Mouse (Mus musculus) limb, embryonic 14.5 days (tissue): ENCODE data around the gene Ppp1r15a. TPM values are rescaled to one million over a fixed set of nuclear protein-coding genes. Genes with fewer than 3 reads are reported as not detected.
"Not testable (repeated sequence)": the region's sequence is repeated elsewhere in the genome, so short reads cannot be mapped to it uniquely, and the experiment has no call there.

Experiments used
- ATAC-seq: fragments of 200-750 bp; cut with Nextera tagmentation; 2 replicates; pipeline ENCODE4 v1.8.0; 2017; ENCODE audit warnings: low read depth, moderate number of reproducible peaks, moderate TSS enrichment; ENCODE audit not compliant: low FRiP score
- DNase-seq: peaks from one replicate; pipeline ENCODE4 v3.0.0-alpha.2; 2015; ENCODE audit warnings: low spot score
- H3K27ac ChIP-seq: fragments of 300-500 bp; sonication (generic); replicated peaks from 2 replicates; pipeline ENCODE4 v1.5.1; 2014; ENCODE audit warnings: low read depth, mild to moderate bottlenecking, low read length, moderate library complexity, mixed read lengths
- H3K27me3 ChIP-seq: fragments of 300-500 bp; sonication (generic); 2 replicates; pipeline ENCODE4 v1.6.1; 2014; ENCODE audit warnings: low read length, mixed read lengths; ENCODE audit not compliant: control insufficient read depth, insufficient read depth
- H3K36me3 ChIP-seq: fragments of 300-500 bp; sonication (generic); 2 replicates; pipeline ENCODE4 v1.6.1; 2014; ENCODE audit warnings: mild to moderate bottlenecking, low read length, moderate library complexity, mixed read lengths; ENCODE audit not compliant: control insufficient read depth, insufficient read depth
- H3K4me1 ChIP-seq: fragments of 300-500 bp; sonication (generic); 2 replicates; pipeline ENCODE4 v1.6.1; 2014; ENCODE audit warnings: antibody characterized with exemption, low read length, mixed read lengths; ENCODE audit not compliant: control insufficient read depth, insufficient read depth
- H3K4me2 ChIP-seq: fragments of 300-500 bp; sonication (generic); replicated peaks from 2 replicates; pipeline ENCODE4 v1.6.1; 2014; ENCODE audit warnings: low read depth, mild to moderate bottlenecking, low read length, moderate library complexity; ENCODE audit not compliant: severe bottlenecking
- H3K4me3 ChIP-seq: fragments of 300-500 bp; sonication (generic); replicated peaks from 2 replicates; pipeline ENCODE4 v1.5.1; 2014; ENCODE audit warnings: low read length
- H3K9ac ChIP-seq: fragments of 300-500 bp; sonication (generic); 2 replicates; pipeline ENCODE4 v1.6.1; 2014; ENCODE audit warnings: mild to moderate bottlenecking, low read depth, low read length, moderate library complexity; ENCODE audit not compliant: severe bottlenecking
- H3K9me3 ChIP-seq: fragments of 300-500 bp; sonication (generic); 2 replicates; pipeline ENCODE4 v1.6.1; 2016; ENCODE audit warnings: low read length; ENCODE audit not compliant: control insufficient read depth
- POLR2A ChIP-seq: fragments of 200-500 bp; IDR thresholded peaks from 2 replicates; pipeline ENCODE4 v1.8.0; 2012; ENCODE audit warnings: inconsistent platforms, mild to moderate bottlenecking, moderate library complexity, borderline replicate concordance; ENCODE audit not compliant: insufficient read depth, insufficient read length; ENCODE audit errors: extremely low read depth
- WGBS: fragments of 180-500 bp; shearing (Covaris S2); extraction: QIAGEN DNeasy Blood & Tissue Kit; methylation state at CpG from one replicate; pipeline ENCODE4 v1.1.7; 2014; 5-methylcytosine and 5-hydroxymethylcytosine counted together
- polyA plus RNA-seq, 2 experiments: library from polyadenylated mRNA; depleted of rRNA in 1 of 2; stranded (reverse) in 1 of 2; unstranded in 1 of 2; fragments of >200 nt; fragmentation: Nextera tagmentation in 1 of 2; extraction: Ambion mirVana in 1 of 2; gene quantifications; 2 replicates each; pipeline versions ENCODE4 v1.2.1 to v1.2.3; 2012 to 2014

Ppp1r15a gene
- polyA plus RNA-seq, 2 experiments: 22.1 to 27.5 TPM

- Histone ChIP-seq H3K36me3 (0 out of 2 replicates have a peak, but pooled peaks cover 3% of the 10 kb centered on the region), H3K9me3 (no peaks in the 10 kb centered on the region), H3K27me3 (no peaks in the 10 kb centered on the region), H3K9ac (no peak overlapping the region), H3K4me3 (no peak overlapping the region), H3K4me1 (no peaks in the 10 kb centered on the region), H3K4me2 (no peak overlapping the region), H3K27ac (no peak overlapping the region)
- WGBS: 86% methylated on average over 1 of the region's 1 CpGs
- DNase-seq: no peak
- no peak for ATAC-seq
- TF ChIP-seq POLR2A: no peak
Observed at GRCm38 (mm10) chr7:45482166-45482565, 43.9 kb downstream of the Ppp1r15a start.

GRCm38 (mm10) chr7:45481374-45481927, 44.6 kb downstream of the Ppp1r15a start, which contains the start of gene Tulp2:
Tulp2 (plus strand) TSS chr7:45481877.
- Histone ChIP-seq H3K27ac (no peak within 1 kb of the TSS), H3K36me3 (0 out of 2 replicates have a peak, but pooled peaks cover 3% of the 10 kb centered on the region), H3K4me3 (no peak within 1 kb of the TSS), H3K27me3 (no peaks in the 10 kb centered on the region), H3K9me3 (no peaks in the 10 kb centered on the region), H3K4me2 (no peak within 1 kb of the TSS), H3K4me1 (no peaks in the 10 kb centered on the region), H3K9ac (no peak within 1 kb of the TSS)
- no peak for TF ChIP-seq POLR2A
- peak; percentile 66 for DNase-seq
- ATAC-seq: peak; percentile 84
- 46% methylated on average over 15 of the region's 15 CpGs for WGBS

GRCm38 (mm10) chr7:45480310-45480709, 45.8 kb downstream of the Ppp1r15a start:
- H3K27me3 ChIP-seq, H3K4me1 ChIP-seq, H3K36me3 ChIP-seq, H3K9me3 ChIP-seq, DNase-seq, H3K27ac ChIP-seq, H3K4me2 ChIP-seq, H3K9ac ChIP-seq, ATAC-seq, H3K4me3 ChIP-seq: not testable (repeated sequence)
- 79% methylated on average over 3 of the region's 4 CpGs for WGBS

GRCm38 (mm10) chr7:45478774-45479173, 47.3 kb downstream of the Ppp1r15a start:
- DNase-seq (no peak), ATAC-seq (no peak)
- H3K9ac ChIP-seq: no peak overlapping the region
- no peaks in the 10 kb centered on the region for H3K9me3 ChIP-seq
- no peak overlapping the region for H3K27ac ChIP-seq
- H3K27me3 ChIP-seq: no peaks in the 10 kb centered on the region
- H3K4me2 ChIP-seq: no peak overlapping the region
- 0 out of 2 replicates have a peak, but pooled peaks cover 3% of the 10 kb centered on the region for H3K36me3 ChIP-seq
- H3K4me1 ChIP-seq: no peaks in the 10 kb centered on the region
- WGBS: 93% methylated on average over 7 of the region's 7 CpGs
- TF ChIP-seq POLR2A: no peak
- H3K4me3 ChIP-seq: no peak overlapping the region

GRCm38 (mm10) chr7:45477003-45477402, 49.1 kb downstream of the Ppp1r15a start:
- no peak overlapping the region for H3K9ac ChIP-seq
- DNase-seq (peak; percentile 78), ATAC-seq (peak; percentile 61)
- no peak for TF ChIP-seq POLR2A
- no peak overlapping the region for H3K4me3 ChIP-seq
- H3K27me3 ChIP-seq: no peaks in the 10 kb centered on the region
- H3K27ac ChIP-seq: no peak overlapping the region
- WGBS: 8% methylated on average over 3 of the region's 3 CpGs
- no peak overlapping the region for H3K4me2 ChIP-seq
- no peaks in the 10 kb centered on the region for H3K4me1 ChIP-seq
- H3K36me3 ChIP-seq: 0 out of 2 replicates have a peak, but pooled peaks cover 3% of the 10 kb centered on the region
- no peaks in the 10 kb centered on the region for H3K9me3 ChIP-seq
